Mouse (Mus musculus): ENCODE data around the gene Bicral.

DNA sequence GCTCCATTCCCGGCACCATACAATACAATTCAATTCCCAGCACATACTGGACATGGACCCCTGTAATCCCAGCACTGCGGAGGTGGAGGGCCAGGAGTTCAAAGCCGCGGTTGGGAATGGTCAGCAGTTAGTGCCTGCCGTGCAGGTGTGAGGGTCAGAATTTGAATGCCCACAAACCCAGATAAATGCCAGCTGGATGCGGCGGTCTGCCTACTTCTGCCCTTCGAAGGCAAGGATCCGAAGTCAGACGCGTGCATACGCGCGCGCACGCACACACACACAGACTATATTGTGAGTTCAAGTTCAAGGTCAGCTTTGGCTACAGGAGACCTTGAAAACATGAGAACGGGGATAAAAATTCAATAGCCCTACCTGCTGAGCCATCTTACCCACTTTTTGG lies 86.7 kb downstream of the Bicral start:
- TF ChIP-seq CTCF (conservative IDR thresholded peaks at IDR 0.05; ENCODE audit: insufficient read depth, insufficient read length, low read depth, low read length) = no peak
- no peak for TF ChIP-seq POLR2A (IDR thresholded peaks at IDR 0.05; ENCODE audit: low read depth, low read length)
